Mouse (Mus musculus) megakaryocyte, embryonic 14.5 days (primary cell): ENCODE data around the gene Car12.

ENCODE experiments used
- FLI1 ChIP-seq: IDR thresholded peaks from 2 replicates; pipeline ENCODE4 v1.6.1; 2012; ENCODE audit warnings: low read length, inconsistent platforms, mixed read lengths
- GATA1 ChIP-seq: IDR thresholded peaks from 3 replicates; pipeline ENCODE4 v1.6.1; 2012; ENCODE audit warnings: mixed read lengths, low read length, inconsistent platforms, borderline replicate concordance

GRCm38 (mm10) chr9:66691683-66692305 is 21.7 kb upstream of the Car12 start:
- TF ChIP-seq GATA1 (no peak), FLI1 (no peak)
